Comparison of ENCODE assay signal across 8 mouse cellular contexts in the genomic region with DNA sequence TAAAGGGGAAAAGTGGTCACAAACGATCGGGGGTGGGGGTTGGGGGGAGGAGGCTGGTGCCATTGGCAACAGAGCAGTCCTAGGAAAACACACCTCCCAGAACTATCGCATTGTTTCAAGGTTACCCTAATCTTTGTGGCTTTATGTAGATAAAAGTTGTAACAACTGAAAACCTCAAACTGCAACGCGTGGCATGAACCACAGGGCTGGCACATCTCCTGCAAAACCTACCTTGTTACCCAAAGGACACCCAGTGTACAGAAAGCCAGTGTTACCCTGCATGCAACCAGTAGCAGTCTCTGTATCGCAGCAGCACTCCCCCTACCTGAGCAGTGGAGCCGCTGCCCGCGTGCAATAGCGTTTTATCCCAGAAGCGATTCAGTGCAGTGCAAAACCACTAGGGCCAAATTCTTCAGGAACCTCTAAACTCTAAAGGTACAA. TPM values are rescaled to one million over a fixed set of nuclear protein-coding genes. Genes with fewer than 3 reads are reported as not detected.
DNase-seq lines count a peak whose midpoint lies in the region; ATAC-seq and TF ChIP-seq lines count a peak whose summit lies in the region.

No protein-coding gene starts in this region.

- H3K4me2 ChIP-seq in stomach, embryonic 15.5 days, result peak overlapping the region; percentile 97

- 0 out of 2 replicates have a peak, but pooled peaks have one; percentile 21 for ATAC-seq in monocyte, adult 5-6 weeks (replicated peaks; ENCODE audit: insufficient number of reproducible peaks, low FRiP score, low TSS enrichment, poor library complexity, severe bottlenecking)
- ATAC-seq in stomach, embryonic 15.5 days (ENCODE audit: insufficient read depth, low FRiP score, low read depth), result peak; percentile 40

- no peak for TF ChIP-seq POLR2A in liver, adult 2 months (IDR thresholded peaks at IDR 0.05; ENCODE audit: extremely low read depth, insufficient read depth, low read length)

- H3K4me1 ChIP-seq in liver, adult 2 months (ENCODE audit: control insufficient read depth, insufficient read depth, low read length), result peaks cover 3% of the 10 kb centered on the region; the same call in 1 of the 2 replicates
- no peaks in the 10 kb centered on the region; the same call in 1 of the 2 replicates for H3K4me1 ChIP-seq in stomach, embryonic 15.5 days

- H3K36me3 ChIP-seq in liver, adult 2 months (ENCODE audit: control insufficient read depth, insufficient read depth, low read length), result no peaks in the 10 kb centered on the region
- no peaks in the 10 kb centered on the region for H3K36me3 ChIP-seq in stomach, embryonic 15.5 days

- H3K9me3 ChIP-seq in stomach, embryonic 15.5 days, result no peaks in the 10 kb centered on the region

- peak overlapping the region; percentile 37 for H3K9ac ChIP-seq in liver, adult 2 months (ENCODE audit: low read depth, low read length)
- H3K9ac ChIP-seq in stomach, embryonic 15.5 days, result peak overlapping the region; percentile 62

- intact Hi-C loops in gastrocnemius, postnatal 36 days (cut with DNase I), result no loop called here

- peak overlapping the region; percentile 83 for H3K4me3 ChIP-seq in liver, adult 2 months (ENCODE audit: insufficient read depth, low read depth, low read length)
- H3K4me3 ChIP-seq in stomach, embryonic 15.5 days (replicated peaks), result peak overlapping the region; percentile 91

- H3K27ac ChIP-seq in liver, adult 2 months (replicated peaks; ENCODE audit: insufficient read depth, low read depth, low read length), result no peak overlapping the region
- no peak overlapping the region; the same call in 1 of the 2 replicates for H3K27ac ChIP-seq in stomach, embryonic 15.5 days

- no peaks in the 10 kb centered on the region for H3K27me3 ChIP-seq in liver, adult 2 months (ENCODE audit: control insufficient read depth, insufficient read depth, low read length)
- H3K27me3 ChIP-seq in stomach, embryonic 15.5 days (replicated peaks), result no peaks in the 10 kb centered on the region

- peak; percentile 54 for TF ChIP-seq CTCF in liver, adult 2 months (IDR thresholded peaks at IDR 0.05; ENCODE audit: low read depth, low read length)

- H3K79me2 ChIP-seq in liver, adult 2 months (ENCODE audit: control insufficient read depth, insufficient read depth, low read length), result no peaks in the 10 kb centered on the region; the same call in 1 of the 2 replicates

- peak; percentile 34 to 51 for DNase-seq in urinary bladder, postnatal 36 days (ENCODE audit: low spot score in 2 of 2)
- no peak for DNase-seq in urinary bladder, postnatal 25 days (ENCODE audit: low spot score)
- DNase-seq in cerebellum, postnatal 25 days, result peak; percentile 47 to 64
- peak; percentile 15 to 21 for DNase-seq in gastrocnemius, postnatal 36 days
- DNase-seq in kidney, adult 18-20 months, result peak; percentile 55
- peak; percentile 60 for DNase-seq in liver, adult 2 months (ENCODE audit: extremely low read depth, low read depth, low spot score)

- WGBS in liver, adult 2 months, result 2% methylated on average over 11 of the region's 11 CpGs
- 3% methylated on average over 11 of the region's 11 CpGs for WGBS in stomach, embryonic 15.5 days

RNA-seq across cellular contexts. Expression of a gene that starts 1.1 kb away (rescaled TPM):
- 1 to 10 TPM; 5.2 to 7.2 TPM for total RNA-seq in gastrocnemius, postnatal 36 days (2021)
- 8.8 and 9.0 TPM in 2 replicates for total RNA-seq in liver, adult 2 months (2014; rRNA removed)
- 2.5 and 3.0 TPM in 2 replicates for polyA plus RNA-seq in liver, adult 2 months (2012; rRNA removed)
- 46.7 to 57.4 TPM (median 49.3 TPM) in 3 replicates for total RNA-seq in monocyte, adult 5-6 weeks (2017)
- polyA plus RNA-seq in stomach, embryonic 15.5 days (2015; fragmentation: Nextera tagmentation; extraction: Ambion mirVana), result 18.0 and 18.2 TPM in 2 replicates
